Mouse (Mus musculus): ENCODE data around the gene Rab40c.

Gene Rab40c

DNA sequence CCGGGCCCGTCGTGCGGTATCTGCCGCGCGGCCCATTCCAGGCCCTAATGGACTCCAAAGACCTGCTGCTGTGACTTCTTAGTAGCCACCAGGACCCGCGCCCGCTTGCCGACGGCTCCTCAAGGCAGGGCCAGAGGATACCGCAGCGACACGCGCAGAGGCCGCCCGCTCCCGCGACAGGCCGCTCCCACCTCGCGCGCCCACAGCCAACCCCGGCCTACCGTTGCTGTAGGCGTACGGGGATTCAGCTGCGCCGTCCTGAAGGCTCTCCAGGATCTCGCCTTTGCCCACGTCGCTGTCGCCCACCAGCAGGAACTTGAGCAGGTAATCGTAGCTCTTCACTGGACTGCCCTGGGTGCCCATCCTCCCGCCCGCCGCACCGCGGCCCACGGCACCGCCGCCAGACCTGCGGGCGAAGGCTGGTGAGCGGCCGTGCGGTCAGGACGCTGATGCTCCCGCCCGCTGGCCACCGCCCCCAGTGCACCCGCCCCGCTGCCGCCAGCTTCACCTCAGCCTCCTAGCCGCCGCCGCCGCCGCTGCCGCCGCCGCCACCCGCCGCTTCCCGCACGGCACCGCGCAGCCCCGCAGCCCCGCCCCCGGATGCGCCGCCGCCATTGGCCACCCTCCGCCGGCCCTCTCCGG is at the start of gene Rab40c:
Gene Rab40c (minus strand): TSS at position 584 of the 642 bp plus-strand sequence.
- DNase-seq (ENCODE audit: low spot score in 2 of 2), result no peak

DNA sequence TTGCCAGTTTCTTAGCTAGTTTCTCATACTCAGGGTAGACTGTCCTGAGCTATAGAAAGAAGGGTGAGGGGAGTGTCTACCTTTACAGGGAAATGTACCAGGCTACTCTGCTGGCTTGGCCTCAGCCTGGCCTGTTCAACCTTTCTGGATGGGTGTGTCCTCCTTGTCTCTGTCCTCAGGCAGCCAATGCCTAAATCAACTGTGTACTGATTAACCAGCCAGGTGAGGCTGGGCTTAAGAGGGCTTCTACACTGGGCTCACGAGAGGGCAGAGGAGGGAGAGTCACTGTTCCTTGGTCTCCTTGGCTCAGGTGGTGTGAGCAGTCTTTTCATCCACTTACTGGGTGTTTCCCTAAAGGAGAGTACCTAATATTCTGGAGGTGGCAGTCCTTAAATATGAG is 48.6 kb upstream of the Rab40c start:
- no peak for DNase-seq (ENCODE audit: low spot score in 2 of 2)

DNA sequence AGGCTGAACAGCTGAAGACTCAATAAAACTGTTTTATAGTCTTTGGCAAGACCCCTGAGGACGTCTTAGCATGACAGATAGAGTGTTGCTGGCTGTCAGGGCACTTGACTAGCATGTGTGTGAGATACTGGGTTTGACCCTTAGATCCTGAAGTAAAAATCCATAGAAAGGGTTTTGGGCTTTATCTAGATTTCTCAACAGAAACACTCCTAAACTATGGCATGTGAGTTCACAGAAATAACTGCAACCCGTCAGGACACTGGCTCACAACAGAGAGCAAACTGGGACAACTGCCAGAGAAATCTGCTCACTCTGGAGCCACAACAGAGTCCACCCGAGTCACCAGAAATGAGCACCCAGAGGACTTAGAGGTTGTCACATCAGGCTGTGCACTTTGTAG is 48.1 kb upstream of the Rab40c start:
- DNase-seq (ENCODE audit: low spot score in 2 of 2), result no peak

DNA sequence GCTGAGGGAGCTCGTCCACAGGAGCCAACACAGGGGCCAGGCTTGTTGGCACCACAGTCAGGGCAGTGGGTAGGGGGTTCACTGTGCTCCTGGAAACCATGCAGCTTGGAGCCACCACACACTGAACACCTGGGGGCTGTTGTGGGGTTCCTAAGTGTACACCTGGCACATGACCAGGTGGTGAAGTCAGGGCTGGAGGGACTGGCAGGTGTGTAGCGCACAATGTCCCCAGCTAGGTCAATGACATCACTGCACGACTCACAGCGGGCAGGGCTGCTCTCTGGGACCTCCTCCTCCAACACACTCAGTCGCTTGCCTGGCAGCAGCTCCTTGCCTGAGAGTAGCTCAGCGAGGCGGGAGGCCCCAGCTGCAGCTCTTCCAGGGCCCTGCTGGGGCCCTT is 44.7 kb upstream of the Rab40c start:
- DNase-seq (ENCODE audit: low spot score in 2 of 2), result no peak

DNA sequence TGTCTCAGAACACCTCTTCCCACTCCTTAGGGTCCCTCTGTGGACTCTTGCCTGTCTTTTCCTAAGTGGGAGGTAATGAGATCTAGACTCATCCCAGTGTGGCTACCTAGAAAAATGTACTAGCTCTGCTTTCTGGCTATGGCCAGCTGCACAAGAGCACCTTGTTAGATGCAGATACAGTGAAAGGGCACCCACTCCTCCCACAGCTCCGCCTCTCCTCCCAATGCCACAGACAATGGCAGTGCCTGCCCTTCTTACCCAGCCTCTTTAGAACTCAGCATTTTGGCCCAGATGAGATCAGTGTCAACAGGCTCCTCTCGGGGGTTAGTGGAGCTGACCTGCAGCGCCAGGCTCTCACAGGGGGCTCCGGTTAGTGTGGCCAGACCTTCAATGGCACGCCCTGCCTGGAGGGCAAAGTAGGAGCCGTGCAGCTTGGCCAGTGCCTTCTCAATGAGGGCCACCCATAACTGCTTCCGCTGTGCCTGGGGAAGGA is 42.9 kb upstream of the Rab40c start:
- no peak for DNase-seq (ENCODE audit: low spot score in 2 of 2)

DNA sequence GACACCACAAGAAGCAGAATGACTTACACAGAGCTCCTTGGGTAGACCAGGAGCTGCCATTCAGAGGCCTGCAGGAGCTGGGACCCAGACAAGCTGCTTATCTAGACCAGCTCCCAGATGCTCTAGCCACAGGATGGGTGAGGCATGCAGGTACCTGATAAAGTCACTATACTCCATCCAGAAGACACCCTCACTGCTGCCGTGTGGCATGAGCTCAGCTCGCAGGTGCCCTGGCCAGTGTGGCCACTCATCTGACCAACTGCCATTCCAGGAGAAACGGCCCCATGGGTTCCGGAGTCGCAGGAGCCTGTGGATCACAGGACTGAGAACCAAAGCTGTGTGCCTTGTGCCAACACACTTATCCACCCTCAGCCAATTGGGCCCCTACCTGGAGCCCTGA is 42.0 kb upstream of the Rab40c start:
- no peak for DNase-seq (ENCODE audit: low spot score in 2 of 2)

DNA sequence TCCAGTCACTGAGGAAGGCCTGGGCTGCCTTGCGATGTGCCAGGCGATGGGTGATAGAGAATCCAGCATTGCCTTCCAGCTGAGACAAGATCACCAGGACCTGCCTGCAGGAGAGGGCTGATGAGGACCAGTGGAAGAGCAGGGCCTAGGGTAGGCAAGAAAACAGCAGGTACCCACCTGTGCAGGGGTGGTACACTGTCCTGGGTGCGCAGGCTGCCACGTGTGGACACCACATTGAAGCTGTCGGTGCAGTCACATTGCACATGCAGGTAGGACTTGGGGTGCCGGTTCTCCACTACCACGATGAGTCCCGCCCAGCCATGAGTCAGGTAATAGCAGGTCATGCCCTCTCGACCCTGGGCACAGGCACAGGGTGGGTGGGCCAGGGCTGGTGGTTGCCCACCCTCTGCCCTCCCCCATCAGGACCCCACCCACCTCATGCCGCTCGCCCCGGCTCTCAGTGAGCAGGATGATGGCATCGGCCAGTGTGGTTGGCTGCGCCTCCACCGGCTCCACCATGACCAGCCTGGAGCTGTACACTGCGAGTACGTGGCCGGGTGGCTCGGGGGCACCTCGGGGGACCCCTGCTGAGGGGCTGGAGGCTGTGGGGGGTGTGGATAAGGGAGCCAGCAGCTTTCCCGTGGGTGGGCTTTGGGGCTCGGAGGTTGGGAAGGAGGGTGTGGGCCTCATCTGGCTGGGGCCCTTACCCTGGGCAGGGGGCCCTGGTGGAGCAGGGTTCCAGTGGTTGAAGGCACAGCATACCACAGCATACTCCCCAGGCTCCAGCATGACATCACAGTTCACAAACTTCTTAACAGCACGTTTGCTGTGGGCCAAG is 40.3 kb upstream of the Rab40c start:
- no peak for DNase-seq (ENCODE audit: low spot score in 2 of 2)

DNA sequence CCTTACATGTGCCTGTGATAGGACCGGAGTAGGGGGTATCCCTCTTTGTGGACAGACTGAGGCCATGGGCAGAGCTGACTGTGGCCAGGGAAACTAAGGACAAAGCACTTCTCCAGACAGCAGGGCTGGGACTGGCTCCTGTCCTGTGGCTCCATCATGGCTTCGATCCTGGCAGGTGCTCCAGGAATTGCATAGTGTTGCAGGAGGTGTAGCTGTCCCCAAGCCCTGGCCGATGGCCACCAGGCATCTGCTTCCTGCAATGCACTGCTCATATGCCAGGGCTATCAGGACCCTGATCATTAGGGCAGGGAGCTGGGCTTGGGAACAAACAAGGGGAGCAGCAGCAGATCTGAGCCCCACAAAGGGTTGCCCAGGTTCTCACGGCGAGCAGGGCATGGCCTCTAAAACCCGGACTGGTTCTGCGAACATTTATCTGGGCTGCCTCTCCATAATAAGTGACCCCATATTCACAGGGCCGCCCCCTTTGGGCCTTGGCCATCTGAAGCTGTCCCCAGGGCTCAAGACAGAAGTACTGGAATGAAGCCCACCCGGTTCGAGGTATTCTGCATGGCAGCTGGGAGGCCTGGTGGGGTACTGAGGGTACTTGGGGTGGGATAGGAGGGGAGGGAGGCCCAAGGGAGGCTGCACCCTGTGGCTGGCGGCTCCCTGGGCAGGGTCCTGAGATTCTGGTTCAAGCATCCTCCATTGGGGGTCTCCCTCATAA is 39.4 kb upstream of the Rab40c start:
- DNase-seq (ENCODE audit: low spot score in 2 of 2), result no peak

DNA sequence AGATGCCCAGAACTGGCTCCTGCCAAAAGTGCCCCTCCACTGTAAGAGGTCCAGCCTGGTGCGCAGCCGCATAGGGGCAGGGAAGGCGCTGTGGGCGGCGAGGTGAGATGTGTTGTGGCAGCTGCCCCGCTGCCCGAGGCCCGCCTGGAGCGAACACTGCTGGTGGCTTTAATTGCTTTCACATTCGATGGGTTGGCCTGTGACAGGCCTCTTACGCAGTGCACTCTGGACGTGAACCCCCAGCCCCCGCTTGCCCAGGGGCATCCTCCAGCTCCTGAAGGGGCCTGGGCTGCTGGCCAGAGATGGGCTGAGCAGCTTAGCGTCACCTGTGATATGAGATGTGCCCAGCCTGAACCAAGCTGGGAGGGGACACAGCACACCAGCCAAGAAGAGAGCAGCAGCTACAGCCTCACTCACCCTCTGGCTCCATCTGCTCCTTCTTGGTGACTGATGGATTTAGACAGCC is 38.1 kb upstream of the Rab40c start:
- no peak for DNase-seq (ENCODE audit: low spot score in 2 of 2)

DNA sequence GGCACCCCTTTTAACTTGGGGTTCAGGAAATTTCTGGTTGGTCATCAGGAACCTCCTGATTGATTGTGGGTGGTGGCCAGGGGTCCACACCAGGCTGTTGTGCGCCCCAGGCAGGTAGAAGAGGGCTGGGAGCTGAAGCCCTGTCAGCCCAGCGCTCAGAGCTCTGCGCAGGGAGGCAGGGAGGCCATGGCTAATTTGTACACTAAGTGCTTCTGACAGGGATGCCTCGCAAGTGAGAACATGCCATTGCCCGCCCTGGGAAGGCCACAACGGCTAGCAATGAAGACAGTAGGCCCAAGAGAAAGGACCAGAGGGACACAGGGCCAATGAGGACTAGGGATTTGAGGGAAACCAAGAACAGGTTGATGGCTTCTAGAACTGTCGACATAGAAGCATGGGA is 37.1 kb upstream of the Rab40c start:
- DNase-seq (ENCODE audit: low spot score in 2 of 2), result no peak

DNA sequence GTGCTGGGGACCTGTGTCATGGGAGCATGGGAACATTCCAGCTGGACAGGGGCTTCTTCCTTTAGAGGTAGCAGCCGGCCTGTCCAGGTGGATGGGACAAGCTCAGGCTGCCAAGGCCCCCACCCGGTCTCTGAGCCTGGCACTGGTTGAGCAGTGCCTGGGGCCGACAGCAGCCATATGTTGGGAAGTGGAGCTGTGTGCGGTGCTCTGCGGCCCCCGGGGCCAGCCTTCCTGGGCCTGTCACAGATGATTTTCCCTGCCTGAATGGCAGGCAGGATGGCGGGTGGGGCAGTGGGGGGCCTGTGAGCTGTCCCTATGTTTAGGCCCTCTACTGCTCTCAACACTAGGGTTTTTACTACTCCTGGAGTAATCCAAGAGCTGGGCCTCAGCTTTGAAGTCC is 36.7 kb upstream of the Rab40c start:
- DNase-seq (ENCODE audit: low spot score in 2 of 2), result no peak

DNA sequence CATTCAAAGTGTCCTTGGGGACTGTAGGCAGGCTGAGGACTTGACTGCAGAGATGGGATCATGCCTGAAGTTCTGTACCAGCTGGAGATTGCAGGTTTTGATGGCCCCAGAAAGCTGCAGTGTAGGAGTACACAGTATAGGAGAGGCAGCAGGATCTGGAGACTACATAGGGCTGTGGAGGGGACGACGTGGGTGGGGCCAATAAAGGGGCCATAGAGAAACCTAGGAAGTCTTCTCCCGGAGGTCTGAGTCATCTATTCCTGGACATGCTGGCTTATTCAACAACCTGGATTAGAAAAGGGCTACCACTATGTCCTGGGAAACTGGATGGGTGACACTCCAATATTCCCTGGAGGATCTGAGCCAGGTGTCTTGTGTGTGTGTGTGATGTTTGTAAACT is 36.2 kb upstream of the Rab40c start:
- DNase-seq (ENCODE audit: low spot score in 2 of 2), result no peak

DNA sequence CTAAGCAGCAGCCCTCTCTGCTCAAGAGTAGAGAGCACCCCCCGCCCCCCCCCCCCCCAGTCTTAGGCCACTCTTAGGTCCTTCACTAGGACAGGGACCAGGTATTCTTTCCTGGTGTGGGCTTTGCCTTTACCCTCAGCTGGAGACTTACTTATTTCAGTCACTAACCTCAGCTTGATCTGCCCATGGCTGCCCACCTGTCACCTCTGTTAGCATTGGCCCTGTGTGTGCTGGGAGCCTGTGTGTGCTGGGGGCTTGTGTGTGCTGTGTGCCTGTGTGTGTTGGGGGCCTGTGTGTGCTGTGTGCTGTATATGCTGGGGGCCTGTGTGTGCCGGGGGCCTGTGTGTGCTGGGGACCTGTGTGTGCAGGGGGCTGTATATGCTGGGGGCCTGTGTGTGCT is 35.1 kb upstream of the Rab40c start:
- DNase-seq (ENCODE audit: low spot score in 2 of 2), result no peak

DNA sequence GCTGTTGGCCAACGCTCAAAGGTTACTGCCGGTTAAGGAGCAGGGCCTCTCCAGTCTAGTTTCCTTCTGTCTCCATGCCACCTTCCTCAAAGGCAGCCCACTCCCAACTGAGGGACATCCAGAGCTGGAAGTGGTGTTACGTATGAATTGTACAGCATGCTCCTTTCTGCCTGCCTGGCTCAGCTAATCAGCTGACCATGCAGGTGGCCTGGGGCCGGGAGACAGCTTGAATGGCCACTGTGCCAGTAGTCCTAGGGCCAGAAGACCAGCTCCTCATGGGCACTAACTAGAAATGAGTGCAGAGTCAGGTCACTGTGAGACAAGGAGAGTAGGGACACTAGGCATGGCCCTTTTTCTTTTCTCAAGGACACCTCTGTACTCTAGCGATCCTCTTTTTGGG is 33.6 kb upstream of the Rab40c start:
- DNase-seq (ENCODE audit: low spot score in 2 of 2), result no peak

DNA sequence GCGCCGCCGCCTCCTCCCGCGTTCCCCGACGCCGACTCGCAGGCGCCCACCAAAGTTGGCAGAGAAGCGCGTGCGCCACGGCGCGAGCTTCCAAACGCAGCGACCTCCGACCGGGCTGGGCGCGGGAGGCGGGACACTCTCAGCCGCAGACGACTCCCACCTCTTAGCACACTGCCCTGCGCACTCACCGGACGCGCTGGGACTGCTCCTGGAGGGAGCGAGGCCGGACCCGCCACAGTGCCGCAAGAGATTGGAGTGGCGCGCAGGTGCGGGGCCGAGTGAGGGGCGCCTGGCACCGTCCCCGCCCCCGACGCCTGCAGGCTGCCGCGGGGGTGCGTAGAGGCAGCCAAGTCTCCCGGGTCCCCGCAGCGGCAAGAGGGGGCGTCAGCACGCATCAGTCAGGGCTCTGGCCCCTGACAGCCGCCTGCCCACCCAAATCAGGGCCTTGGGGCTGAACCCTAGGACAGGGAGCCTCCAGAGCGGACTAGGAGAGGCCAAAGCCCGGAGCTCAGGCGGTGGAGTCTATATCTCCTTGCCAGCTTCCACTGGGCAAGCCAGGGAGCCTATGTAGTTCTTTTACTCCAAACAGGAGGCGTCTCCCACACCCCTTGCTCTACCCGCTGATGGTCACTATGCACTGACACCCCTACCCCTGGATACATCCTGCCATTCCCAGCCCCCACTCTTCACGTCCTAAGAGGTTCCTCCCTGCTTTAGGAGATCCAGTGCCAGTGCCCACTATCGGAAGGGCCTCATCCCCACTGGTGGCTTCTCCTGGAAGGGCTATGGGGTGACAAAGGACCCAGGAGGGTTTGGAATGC is 32.5 kb upstream of the Rab40c start, which contains the start of gene A930017K11Rik:
Gene A930017K11Rik (minus strand): TSS at position 763 of the 821 bp plus-strand sequence.
- no peak for DNase-seq (ENCODE audit: low spot score in 2 of 2)

DNA sequence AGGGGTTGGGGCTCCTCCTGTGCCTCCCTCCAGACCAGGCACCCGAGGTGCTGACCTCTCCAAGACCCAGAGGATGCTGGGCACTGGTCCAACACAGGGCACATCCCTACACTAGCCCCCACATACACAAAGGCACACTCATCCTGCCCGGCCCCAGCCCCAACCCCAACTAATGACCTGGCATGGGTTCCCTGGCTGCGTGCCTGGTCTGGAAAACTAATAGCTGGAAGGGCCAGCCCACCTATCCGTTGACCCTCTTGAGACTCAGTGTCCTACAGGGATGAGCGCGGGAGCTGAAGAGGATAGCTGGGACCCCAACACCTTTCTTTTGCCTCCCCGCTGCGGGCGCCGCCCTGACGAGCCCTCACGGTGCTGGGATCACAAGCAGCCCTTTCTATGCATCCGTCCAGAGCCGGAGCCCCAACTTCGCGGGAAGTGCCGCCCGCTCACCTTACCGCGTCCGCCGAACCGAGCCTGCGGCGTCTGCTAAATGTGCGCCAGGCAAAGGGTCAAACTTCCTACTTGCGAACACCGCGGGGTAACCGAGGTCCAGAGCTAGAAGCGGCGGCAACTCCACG is 31.8 kb upstream of the Rab40c start:
- no peak for DNase-seq (ENCODE audit: low spot score in 2 of 2)

DNA sequence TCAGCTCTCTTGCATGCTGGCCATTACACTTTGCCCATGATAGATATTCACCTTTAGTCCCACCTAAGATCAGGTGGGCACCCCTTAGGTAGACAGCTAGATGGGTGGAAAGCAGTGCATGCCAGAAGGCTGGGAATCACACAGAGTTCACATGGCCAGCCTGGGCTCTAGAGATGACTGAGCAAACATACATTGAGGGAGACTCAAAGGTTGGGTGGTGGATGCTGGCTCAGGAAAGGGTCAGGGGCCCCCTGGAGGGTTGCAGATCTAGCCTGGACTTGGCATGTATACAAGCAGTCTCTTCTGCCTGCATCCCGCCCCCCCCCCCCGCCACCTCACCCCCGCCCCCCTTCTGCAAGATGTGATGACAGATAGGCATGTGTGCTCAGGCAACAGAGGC is 31.2 kb upstream of the Rab40c start:
- DNase-seq (ENCODE audit: low spot score in 2 of 2), result no peak

DNA sequence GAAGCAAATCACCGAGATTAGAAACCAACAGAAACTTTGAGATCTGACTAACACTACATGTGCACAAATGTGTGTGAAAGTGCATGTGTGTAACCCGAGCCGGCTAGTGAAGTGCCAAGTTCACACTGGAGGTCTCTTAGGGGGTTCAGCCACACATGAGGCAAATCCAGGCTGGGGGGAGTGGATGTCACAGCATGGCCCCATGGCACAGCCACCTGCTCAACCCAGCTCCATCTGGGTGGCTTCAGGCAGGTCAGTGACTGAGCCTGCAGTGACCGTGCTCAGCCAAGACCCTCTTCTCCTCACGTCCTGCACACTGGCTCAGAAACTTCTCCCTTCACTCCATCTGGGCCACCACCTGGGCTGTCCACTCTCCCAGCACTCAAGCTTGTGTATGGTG is 30.5 kb upstream of the Rab40c start:
- DNase-seq (ENCODE audit: low spot score in 2 of 2), result no peak

DNA sequence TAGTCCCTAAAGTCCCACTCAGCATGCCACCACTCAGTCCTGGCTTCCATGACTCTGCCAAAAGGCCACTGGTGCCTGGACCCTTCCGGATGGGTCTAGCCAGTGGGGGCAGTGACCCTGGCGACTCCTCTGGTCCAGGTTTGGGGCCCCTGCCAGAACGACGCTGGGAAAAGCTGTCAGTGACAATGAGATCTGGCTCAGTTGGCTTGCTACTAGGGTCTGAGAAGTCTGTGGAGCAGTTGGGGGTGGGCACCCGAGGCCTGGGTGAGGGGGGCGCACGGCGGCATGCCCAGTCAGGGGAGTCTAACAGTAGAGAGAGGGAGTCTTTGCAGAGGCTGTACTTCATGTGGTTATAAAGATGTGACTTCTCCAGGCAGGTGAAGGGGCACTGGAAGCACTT is 28.5 kb upstream of the Rab40c start:
- DNase-seq (ENCODE audit: low spot score in 2 of 2), result no peak

DNA sequence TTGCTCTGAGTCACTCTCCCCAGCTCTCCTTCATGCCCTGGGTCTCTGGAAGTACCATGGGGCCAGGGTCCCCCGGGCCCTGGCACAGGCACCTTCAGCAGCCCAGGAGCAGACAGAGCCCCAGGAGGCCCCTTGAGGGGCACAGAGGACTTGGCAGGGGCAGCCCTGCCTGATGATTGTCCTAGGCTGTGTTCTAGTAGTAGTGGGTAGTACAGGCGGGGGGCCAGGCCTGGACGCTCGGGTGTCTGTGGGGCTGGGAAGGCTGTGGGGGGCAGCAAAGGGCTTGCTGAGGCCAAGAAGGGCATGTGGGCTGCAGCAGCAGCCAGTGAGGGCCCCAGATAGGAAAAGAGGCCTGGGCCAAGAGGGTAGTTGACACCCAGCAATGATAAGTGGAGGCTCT is 28.0 kb upstream of the Rab40c start:
- DNase-seq (ENCODE audit: low spot score in 2 of 2), result no peak

DNA sequence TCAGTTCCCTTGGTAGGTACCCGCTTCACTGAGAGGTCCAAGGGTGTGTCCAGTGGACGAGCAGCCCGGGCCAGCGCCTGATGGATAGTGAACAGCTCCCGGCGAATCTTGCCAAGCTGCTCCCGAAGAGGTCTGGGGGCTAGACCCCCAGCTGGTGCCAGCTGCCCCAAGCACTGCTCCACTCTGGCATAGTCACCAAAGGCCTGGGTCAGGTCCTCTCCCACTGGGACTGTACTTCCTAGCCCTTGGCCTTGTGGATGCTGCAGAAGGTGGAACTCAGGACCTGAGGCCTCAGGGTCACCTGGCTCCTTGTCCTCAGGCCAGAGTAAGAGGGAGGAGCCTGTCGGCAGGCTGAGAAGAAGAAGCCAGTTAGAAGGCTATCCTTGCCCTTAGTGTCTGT is 27.4 kb upstream of the Rab40c start:
- DNase-seq (ENCODE audit: low spot score in 2 of 2), result no peak

Data from heart, adult 9 months (tissue).